Mouse (Mus musculus) adrenal gland (tissue): ENCODE measurements around the gene Ago1.

ENCODE experiments used
- intact Hi-C: fragments of 180-260 bp; cut with DNase I; formaldehyde crosslinking; loops from one replicate; pipeline ENCODE4 v1.15.1; 2025

Gene Ago1

GRCm38 (mm10) chr4:126480288-126480687 is 11.9 kb upstream of the Ago1 start:
- intact Hi-C loops = no loop called here

- intact Hi-C loops = no loop called here
Measured at GRCm38 (mm10) chr4:126473031-126473430, 4.6 kb upstream of the Ago1 start.

- intact Hi-C loops = loop anchor here (5.0 kb wide), 1 partner anchor 42 kb away; the partner anchor contains the start of gene Ago3
Measured at GRCm38 (mm10) chr4:126469334-126469733, 951 bp upstream of the Ago1 start.

- intact Hi-C loops = loop anchor here (5.0 kb wide), 1 partner anchor 42 kb away; the partner anchor contains the start of gene Ago3
Measured at GRCm38 (mm10) chr4:126468925-126469324, 542 bp upstream of the Ago1 start.

GRCm38 (mm10) chr4:126467721-126468284 is 580 bp downstream of the Ago1 start:
- intact Hi-C loops = loop anchor here (5.0 kb wide), 1 partner anchor 41 kb away; the partner anchor contains the start of gene Ago3

GRCm38 (mm10) chr4:126466251-126466750 is 2.1 kb downstream of the Ago1 start:
- intact Hi-C loops = loop anchor here (5.0 kb wide), 1 partner anchor 39 kb away; the partner anchor contains the start of gene Ago3

GRCm38 (mm10) chr4:126465843-126466242 is 2.5 kb downstream of the Ago1 start:
- intact Hi-C loops = loop anchor here (1.0 to 5.0 kb wide), 2 partner anchors 9 to 39 kb away; partner anchors contain the start of gene Ago3

- intact Hi-C loops = loop anchor here (1.0 to 5.0 kb wide), 2 partner anchors 8 to 38 kb away; partner anchors contain the start of gene Ago3
Measured at GRCm38 (mm10) chr4:126464892-126465235, 3.5 kb downstream of the Ago1 start.

GRCm38 (mm10) chr4:126464189-126464891 is 4.0 kb downstream of the Ago1 start:
- intact Hi-C loops = no loop called here

GRCm38 (mm10) chr4:126455441-126455840 is 12.9 kb downstream of the Ago1 start:
- intact Hi-C loops = no loop called here

GRCm38 (mm10) chr4:126454547-126455254 is 13.7 kb downstream of the Ago1 start:
- intact Hi-C loops = no loop called here

GRCm38 (mm10) chr4:126450268-126450667 is 18.1 kb downstream of the Ago1 start:
- intact Hi-C loops = no loop called here

GRCm38 (mm10) chr4:126447126-126447525 is 21.3 kb downstream of the Ago1 start:
- intact Hi-C loops = no loop called here

GRCm38 (mm10) chr4:126444528-126444927 is 23.9 kb downstream of the Ago1 start:
- intact Hi-C loops = no loop called here

- intact Hi-C loops = no loop called here
Measured at GRCm38 (mm10) chr4:126438261-126438660, 30.1 kb downstream of the Ago1 start.

GRCm38 (mm10) chr4:126436268-126436667 is 32.1 kb downstream of the Ago1 start:
- intact Hi-C loops = no loop called here

- intact Hi-C loops = no loop called here
Measured at GRCm38 (mm10) chr4:126434094-126434493, 34.3 kb downstream of the Ago1 start.

GRCm38 (mm10) chr4:126433175-126433574 is 35.2 kb downstream of the Ago1 start:
- intact Hi-C loops = no loop called here

- intact Hi-C loops = no loop called here
Measured at GRCm38 (mm10) chr4:126431746-126432145, 36.6 kb downstream of the Ago1 start.

GRCm38 (mm10) chr4:126429347-126430079 is 38.9 kb downstream of the Ago1 start, which contains the start of gene Ago3:
Gene Ago3, minus strand, starts transcription at chr4:126429556.
- intact Hi-C loops = loop anchor here (5.0 kb wide), 2 partner anchors 38 to 107 kb away; partner anchors contain the start of genes Adprhl2 and Ago1
